In the genomic region with DNA sequence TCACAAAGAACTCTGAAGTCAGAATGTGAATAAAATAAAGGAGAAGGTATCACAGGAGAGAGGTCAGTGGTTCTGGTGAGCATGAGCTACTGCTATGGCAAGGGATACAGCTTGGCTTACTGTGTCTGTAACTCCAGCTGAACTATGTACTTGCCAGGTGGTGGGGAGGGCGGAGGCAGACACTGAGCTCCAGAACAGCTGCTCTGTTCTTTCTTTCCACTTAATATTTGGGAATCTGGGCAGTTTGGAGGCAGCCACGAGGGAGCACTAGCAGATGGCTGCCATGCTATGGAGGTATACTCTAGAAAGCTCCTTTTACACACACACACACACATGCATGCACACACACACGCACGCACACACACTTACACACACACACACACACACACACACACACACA, we compare ENCODE assay signal across 11 mouse cellular contexts.
DNase-seq lines count a peak whose midpoint lies in the region; ATAC-seq lines count a peak whose summit lies in the region.
"Had no signal": no experiment of that assay in that cellular context is flagged by ENCODE, and none has a peak within 500 bp of the region (broad histone marks: within the 10 kb centered on the region; RNA-seq: fewer than 3 reads in every experiment).

No protein-coding gene starts in this region.

- H3K36me3 ChIP-seq in embryonic facial prominence, embryonic 14.5 days (ENCODE audit: control insufficient read depth, insufficient read depth, low read length) = no peaks in the 10 kb centered on the region
- H3K36me3 ChIP-seq in midbrain, embryonic 14.5 days (ENCODE audit: control insufficient read depth, insufficient read depth, low read length) = no peaks in the 10 kb centered on the region
- H3K36me3 ChIP-seq: embryonic facial prominence, embryonic 12.5 days had no signal

- no peaks in the 10 kb centered on the region for H3K27me3 ChIP-seq in embryonic facial prominence, embryonic 14.5 days (replicated peaks; ENCODE audit: control insufficient read depth, insufficient read depth, low read length)
- no peaks in the 10 kb centered on the region for H3K27me3 ChIP-seq in midbrain, embryonic 14.5 days (ENCODE audit: control insufficient read depth, insufficient read depth, low read length)
- H3K27me3 ChIP-seq: embryonic facial prominence, embryonic 12.5 days had no signal

- H3K9me3 ChIP-seq in embryonic facial prominence, embryonic 14.5 days (ENCODE audit: control insufficient read depth, low read length) = no peaks in the 10 kb centered on the region
- no peaks in the 10 kb centered on the region for H3K9me3 ChIP-seq in midbrain, embryonic 14.5 days (ENCODE audit: control insufficient read depth, low read length)
- H3K9me3 ChIP-seq: embryonic facial prominence, embryonic 12.5 days had no signal

- ATAC-seq in frontal cortex, adult (ENCODE audit: low TSS enrichment) = peak; percentile 31; the same call in 1 of the 2 replicates
- ATAC-seq in embryonic facial prominence, embryonic 14.5 days (ENCODE audit: low read depth) = peak; percentile 84
- ATAC-seq in midbrain, embryonic 14.5 days (ENCODE audit: low FRiP score, low TSS enrichment) = peak; percentile 37; the same call in 1 of the 2 replicates

- H3K27ac ChIP-seq in embryonic facial prominence, embryonic 14.5 days (replicated peaks; ENCODE audit: low read depth, low read length) = no peak overlapping the region
- no peak overlapping the region for H3K27ac ChIP-seq in midbrain, embryonic 14.5 days (replicated peaks; ENCODE audit: low read depth, low read length)
- H3K27ac ChIP-seq: embryonic facial prominence, embryonic 12.5 days; macrophage had no signal

- 68% methylated on average over 4 of the region's 4 CpGs for WGBS in embryonic facial prominence, embryonic 14.5 days
- WGBS in midbrain, embryonic 14.5 days = 71% methylated on average over 4 of the region's 4 CpGs

- H3K9ac ChIP-seq in embryonic facial prominence, embryonic 14.5 days (ENCODE audit: low read depth, low read length) = no peak overlapping the region
- H3K9ac ChIP-seq in midbrain, embryonic 14.5 days (replicated peaks; ENCODE audit: low read length) = no peak overlapping the region
- H3K9ac ChIP-seq: embryonic facial prominence, embryonic 12.5 days had no signal

- no peak overlapping the region for H3K4me3 ChIP-seq in embryonic facial prominence, embryonic 14.5 days (ENCODE audit: low read depth, low read length)
- no peak overlapping the region for H3K4me3 ChIP-seq in midbrain, embryonic 14.5 days (replicated peaks; ENCODE audit: low read depth, low read length)
- H3K4me3 ChIP-seq: embryonic facial prominence, embryonic 12.5 days had no signal

- DNase-seq in frontal cortex, postnatal 14 days (ENCODE audit: low spot score in 2 of 2) = no peak
- DNase-seq in embryonic facial prominence, embryonic 14.5 days (ENCODE audit: low spot score) = peak; percentile 68
- peak; percentile 58 for DNase-seq in layer of hippocampus, adult 11-12 months (ENCODE audit: low spot score)
- DNase-seq in midbrain, embryonic 14.5 days = peak; percentile 35
- no peak for DNase-seq in spleen, postnatal 10 days (ENCODE audit: low spot score in 2 of 2)
- no peak for DNase-seq in heart, adult 9 months (ENCODE audit: low spot score in 2 of 2)
- no peak for DNase-seq in urinary bladder, postnatal 10 days (ENCODE audit: low spot score)
- DNase-seq: kidney, adult 8-10 months had no signal

- H3K4me2 ChIP-seq in embryonic facial prominence, embryonic 14.5 days (ENCODE audit: low read depth, low read length) = no peak overlapping the region
- H3K4me2 ChIP-seq in midbrain, embryonic 14.5 days (ENCODE audit: low read length) = no peak overlapping the region
- H3K4me2 ChIP-seq: embryonic facial prominence, embryonic 12.5 days had no signal

- H3K4me1 ChIP-seq in embryonic facial prominence, embryonic 14.5 days (ENCODE audit: control insufficient read depth, insufficient read depth, low read length) = no peaks in the 10 kb centered on the region
- H3K4me1 ChIP-seq in midbrain, embryonic 14.5 days (ENCODE audit: control insufficient read depth, insufficient read depth, low read length) = no peaks in the 10 kb centered on the region
- H3K4me1 ChIP-seq: embryonic facial prominence, embryonic 12.5 days had no signal

Comparison
In these comparisons a context has a peak if more than half of its experiments do, and no peak if none do; other contexts are left out.
1. ATAC-seq: peak in every context shown above with its lines; median percentile 84 in embryonic facial prominence, embryonic 14.5 days; 37 in midbrain, embryonic 14.5 days; 31 in frontal cortex, adult.
2. DNase-seq: peak in embryonic facial prominence, embryonic 14.5 days (single experiment), layer of hippocampus, adult 11-12 months (single experiment) and midbrain, embryonic 14.5 days (single experiment); none in frontal cortex, postnatal 14 days (0 of 2), spleen, postnatal 10 days (0 of 2), heart, adult 9 months (0 of 2) and urinary bladder, postnatal 10 days (single experiment).